Mouse (Mus musculus) embryonic facial prominence, embryonic 11.5 days (tissue): ENCODE results near the gene Supt6. TPM values are rescaled to one million over a fixed set of nuclear protein-coding genes. Genes with fewer than 3 reads are reported as not detected.

Experiments
- ATAC-seq: fragments of 200-750 bp; cut with Nextera tagmentation; replicated peaks from 2 replicates; pipeline ENCODE4 v1.8.0; 2017; ENCODE audit warnings: low read depth; ENCODE audit not compliant: insufficient number of reproducible peaks, low FRiP score, low TSS enrichment
- DNase-seq: peaks from one replicate; pipeline ENCODE4 v3.0.0-alpha.2; 2015; ENCODE audit warnings: low spot score
- H3K27ac ChIP-seq: fragments of 300-500 bp; sonication (generic); replicated peaks from 2 replicates; pipeline ENCODE4 v1.5.1; 2014; ENCODE audit warnings: mild to moderate bottlenecking, low read depth, low read length, control low read depth
- H3K27me3 ChIP-seq: fragments of 300-500 bp; sonication (generic); 2 replicates; pipeline ENCODE4 v1.6.1; 2014; ENCODE audit warnings: mild to moderate bottlenecking, low read length, moderate library complexity, mixed read lengths; ENCODE audit not compliant: control insufficient read depth, insufficient read depth
- H3K36me3 ChIP-seq: fragments of 300-500 bp; sonication (generic); replicated peaks from 2 replicates; pipeline ENCODE4 v1.6.1; 2014; ENCODE audit warnings: low read depth, mild to moderate bottlenecking, low read length, moderate library complexity, mixed read lengths; ENCODE audit not compliant: control insufficient read depth, insufficient read depth
- H3K4me1 ChIP-seq: fragments of 300-500 bp; sonication (generic); 2 replicates; pipeline ENCODE4 v1.6.1; 2014; ENCODE audit warnings: low read length, mixed read lengths; ENCODE audit not compliant: control insufficient read depth, insufficient read depth
- H3K4me2 ChIP-seq: fragments of 300-500 bp; sonication (generic); 2 replicates; pipeline ENCODE4 v1.6.1; 2014; ENCODE audit warnings: low read depth, mild to moderate bottlenecking, control low read depth, low read length, moderate library complexity
- H3K4me3 ChIP-seq: fragments of 300-500 bp; sonication (generic); 2 replicates; pipeline ENCODE4 v1.5.1; 2014; ENCODE audit warnings: low read depth, low read length, control low read depth
- H3K9ac ChIP-seq: fragments of 300-500 bp; sonication (generic); replicated peaks from 2 replicates; pipeline ENCODE4 v1.6.1; 2014; ENCODE audit warnings: mild to moderate bottlenecking, control low read depth, low read length
- H3K9me3 ChIP-seq: fragments of 300-500 bp; sonication (generic); replicated peaks from 2 replicates; pipeline ENCODE4 v1.6.1; 2016; ENCODE audit warnings: mild to moderate bottlenecking, low read length, inconsistent platforms, mixed read lengths; ENCODE audit not compliant: control insufficient read depth
- WGBS: fragments of 180-500 bp; shearing (Covaris S2); extraction: QIAGEN DNeasy Blood & Tissue Kit; methylation state at CpG from one replicate; pipeline ENCODE4 v1.1.7; 2014; 5-methylcytosine and 5-hydroxymethylcytosine counted together
- polyA plus RNA-seq: library from polyadenylated mRNA; unstranded; fragments of >200 nt; fragmentation: Nextera tagmentation; extraction: Ambion mirVana; gene quantifications from 2 replicates; pipeline ENCODE4 v1.2.1, GENCODE M21; 2014

Supt6 gene
- polyA plus RNA-seq, 1 experiment from 2014 or later: 24.9 TPM

GRCm38 (mm10) chr11:78165761-78166109, 80.1 kb downstream of the Supt6 start:
- Histone ChIP-seq H3K9me3 (no peaks in the 10 kb centered on the region), H3K27ac (peak overlapping the region; percentile 63), H3K36me3 (peaks cover 11% of the 10 kb centered on the region), H3K9ac (peak overlapping the region; percentile 99), H3K27me3 (no peaks in the 10 kb centered on the region), H3K4me1 (peaks cover 9% of the 10 kb centered on the region), H3K4me2 (peak overlapping the region; percentile 90), H3K4me3 (peak overlapping the region; percentile 100)
- ATAC-seq (peak; percentile 32), DNase-seq (no peak)
- 3% methylated on average over 16 of the region's 16 CpGs for WGBS

- Histone ChIP-seq H3K36me3 (peaks cover 17% of the 10 kb centered on the region), H3K27me3 (no peaks in the 10 kb centered on the region), H3K4me3 (peak within 1 kb of the TSS; percentile 100), H3K9ac (peak within 1 kb of the TSS; percentile 99), H3K4me1 (peaks cover 9% of the 10 kb centered on the region), H3K9me3 (no peaks in the 10 kb centered on the region), H3K4me2 (peak within 1 kb of the TSS; percentile 90), H3K27ac (peak within 1 kb of the TSS; percentile 98)
- peak; percentile 68 for ATAC-seq
- DNase-seq: peak; percentile 93
- under 1% methylated on average over 68 of the region's 78 CpGs for WGBS
These were observed 80.6 kb downstream of the Supt6 start, which contains the start of gene Traf4 for GRCm38 (mm10) chr11:78164924-78165760. Gene Traf4, minus strand, starts transcription at chr11:78165589.

GRCm38 (mm10) chr11:78164604-78164923, 81.2 kb downstream of the Supt6 start:
- ATAC-seq: no peak
- Histone ChIP-seq H3K27ac (peak overlapping the region; percentile 98), H3K27me3 (no peaks in the 10 kb centered on the region), H3K36me3 (peaks cover 21% of the 10 kb centered on the region), H3K4me2 (peak overlapping the region; percentile 90), H3K4me3 (peak overlapping the region; percentile 100), H3K4me1 (peaks cover 9% of the 10 kb centered on the region), H3K9me3 (no peaks in the 10 kb centered on the region), H3K9ac (peak overlapping the region; percentile 99)
- DNase-seq: no peak
- WGBS: under 1% methylated on average over 14 of the region's 14 CpGs

- peak; percentile 93 for DNase-seq
- H3K4me2 ChIP-seq: peak overlapping the region; percentile 90
- ATAC-seq: peak; percentile 78
- H3K27me3 ChIP-seq: no peaks in the 10 kb centered on the region
- peak overlapping the region; percentile 98 for H3K27ac ChIP-seq
- H3K9ac ChIP-seq: peak overlapping the region; percentile 99
- H3K36me3 ChIP-seq: peaks cover 21% of the 10 kb centered on the region
- H3K4me3 ChIP-seq: peak overlapping the region; percentile 100
- H3K4me1 ChIP-seq: peaks cover 9% of the 10 kb centered on the region
- H3K9me3 ChIP-seq: no peaks in the 10 kb centered on the region
- under 1% methylated on average over 22 of the region's 22 CpGs for WGBS
These were observed 81.8 kb downstream of the Supt6 start for GRCm38 (mm10) chr11:78163681-78164603.

GRCm38 (mm10) chr11:78163045-78163444, 82.7 kb downstream of the Supt6 start:
- peak overlapping the region; percentile 90 for H3K4me2 ChIP-seq
- 43% methylated on average over 2 of the region's 2 CpGs for WGBS
- H3K4me1 ChIP-seq: peaks cover 9% of the 10 kb centered on the region
- peaks cover 21% of the 10 kb centered on the region for H3K36me3 ChIP-seq
- peak overlapping the region; percentile 100 for H3K4me3 ChIP-seq
- DNase-seq: no peak
- H3K9me3 ChIP-seq: no peaks in the 10 kb centered on the region
- H3K27ac ChIP-seq: peak overlapping the region; percentile 98
- no peak for ATAC-seq
- no peaks in the 10 kb centered on the region for H3K27me3 ChIP-seq
- peak overlapping the region; percentile 99 for H3K9ac ChIP-seq

- Histone ChIP-seq H3K4me1 (peaks cover 9% of the 10 kb centered on the region), H3K27ac (no peak overlapping the region), H3K9me3 (no peaks in the 10 kb centered on the region), H3K9ac (peak overlapping the region; percentile 6; the same call in 1 of the 2 replicates), H3K27me3 (no peaks in the 10 kb centered on the region), H3K4me2 (peak overlapping the region; percentile 90; the same call in 1 of the 2 replicates), H3K36me3 (peaks cover 21% of the 10 kb centered on the region), H3K4me3 (0 out of 2 replicates have a peak overlapping the region, but pooled peaks have one; percentile 9)
- DNase-seq (no peak), ATAC-seq (no peak)
- WGBS: 47% methylated on average over 6 of the region's 6 CpGs
These were observed 83.3 kb downstream of the Supt6 start for GRCm38 (mm10) chr11:78162504-78162903.

- WGBS: 47% methylated on average over 4 of the region's 4 CpGs
- ATAC-seq (no peak), DNase-seq (no peak)
- peaks cover 9% of the 10 kb centered on the region for H3K4me1 ChIP-seq
- no peaks in the 10 kb centered on the region for H3K27me3 ChIP-seq
- peaks cover 21% of the 10 kb centered on the region for H3K36me3 ChIP-seq
- no peaks in the 10 kb centered on the region for H3K9me3 ChIP-seq
- 0 out of 2 replicates have a peak overlapping the region, but pooled peaks have one; percentile 6 for H3K9ac ChIP-seq
- peak overlapping the region; percentile 2; the same call in 1 of the 2 replicates for H3K4me2 ChIP-seq
- H3K27ac ChIP-seq: no peak overlapping the region
- no peak overlapping the region for H3K4me3 ChIP-seq
These were observed 83.8 kb downstream of the Supt6 start for GRCm38 (mm10) chr11:78161968-78162367.
